Mouse (Mus musculus) ovary, postnatal 36 days (tissue): ENCODE measurements around the gene Spdya.
"Not testable (repeated sequence)": the region's sequence is repeated elsewhere in the genome, so short reads cannot be mapped to it uniquely, and the experiment has no call there.

Experiments
- DNase-seq: peaks from one replicate; pipeline ENCODE4 v3.0.0; 2022; ENCODE audit warnings: low spot score, mixed read lengths

The Spdya gene

DNA sequence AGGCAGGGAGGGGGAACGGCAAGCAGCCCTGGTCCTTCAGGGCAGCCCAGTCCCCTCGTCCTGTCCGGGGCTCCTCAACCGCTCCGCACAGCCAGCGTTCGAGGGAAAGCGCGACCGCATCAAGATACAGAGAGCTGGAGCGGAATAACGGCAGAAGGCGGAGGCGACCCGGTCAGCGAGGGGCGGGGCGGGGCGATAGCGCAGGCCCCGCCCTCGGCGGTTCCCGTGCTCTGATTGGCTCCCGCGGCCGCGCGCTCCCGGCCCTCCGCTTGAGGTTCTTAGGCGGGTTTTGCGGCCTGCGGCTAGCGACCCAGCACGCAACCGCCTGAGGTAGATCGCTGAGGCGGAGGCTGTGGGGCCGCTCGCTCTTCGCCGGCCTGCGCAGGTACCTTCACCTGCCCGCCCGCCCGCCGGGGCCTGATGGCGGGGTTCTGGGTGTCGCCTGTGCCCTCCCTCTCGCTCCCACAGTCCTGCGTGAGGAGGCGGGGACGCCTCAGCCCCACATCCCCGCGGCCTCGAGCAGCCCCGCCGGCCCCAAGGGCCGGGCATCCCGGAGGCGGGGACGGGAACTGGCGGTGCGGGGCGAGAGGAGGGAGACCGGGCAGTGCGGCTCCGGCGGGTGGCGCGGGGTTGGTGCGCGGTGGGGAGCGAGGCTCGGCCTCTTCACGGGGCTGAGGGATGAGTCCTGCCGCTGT, at the start of gene Spdya:
Gene Spdya (plus strand): TSS at position 305 of the 695 bp plus-strand sequence.
- peak; percentile 86 for DNase-seq

DNA sequence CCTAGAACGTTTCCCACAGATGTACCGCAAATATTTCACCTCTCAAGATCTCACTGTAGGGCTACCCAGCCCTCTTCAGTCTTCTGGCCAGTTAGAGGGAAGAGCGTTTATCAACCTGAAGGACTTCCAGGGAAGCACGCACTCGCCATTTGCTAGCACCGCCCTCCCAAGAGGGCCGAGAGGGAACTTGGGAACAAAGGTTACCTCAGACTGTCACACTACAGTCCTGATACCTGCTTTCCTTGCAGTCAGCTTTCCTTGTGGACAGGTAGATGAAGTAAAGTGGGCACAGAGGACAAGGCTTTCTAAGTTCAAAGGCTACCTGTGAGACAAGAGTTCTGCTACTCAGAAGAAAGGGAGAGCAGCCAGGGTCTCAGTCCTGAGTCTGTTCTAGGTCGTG, 45.0 kb upstream of the Spdya start:
- DNase-seq, result no peak

DNA sequence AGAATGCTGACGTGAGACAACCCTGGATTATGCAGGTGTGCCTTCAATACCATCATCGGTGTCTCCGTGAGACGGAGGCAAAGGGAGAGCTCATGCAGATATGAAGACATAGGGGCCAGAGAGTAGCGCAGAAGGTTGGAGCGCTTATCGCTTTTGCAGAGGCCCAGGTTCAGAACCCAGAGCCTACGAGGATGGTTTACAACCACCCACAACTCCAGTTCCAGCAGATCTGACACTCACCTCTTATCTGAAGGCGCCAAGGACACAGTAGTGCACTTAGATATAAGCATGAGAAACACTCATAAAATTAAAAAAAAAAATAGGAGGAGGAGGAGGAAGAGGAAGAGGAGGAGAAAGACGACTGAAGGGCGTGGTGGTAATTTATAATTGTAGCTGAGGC, 41.6 kb upstream of the Spdya start:
- no peak for DNase-seq

DNA sequence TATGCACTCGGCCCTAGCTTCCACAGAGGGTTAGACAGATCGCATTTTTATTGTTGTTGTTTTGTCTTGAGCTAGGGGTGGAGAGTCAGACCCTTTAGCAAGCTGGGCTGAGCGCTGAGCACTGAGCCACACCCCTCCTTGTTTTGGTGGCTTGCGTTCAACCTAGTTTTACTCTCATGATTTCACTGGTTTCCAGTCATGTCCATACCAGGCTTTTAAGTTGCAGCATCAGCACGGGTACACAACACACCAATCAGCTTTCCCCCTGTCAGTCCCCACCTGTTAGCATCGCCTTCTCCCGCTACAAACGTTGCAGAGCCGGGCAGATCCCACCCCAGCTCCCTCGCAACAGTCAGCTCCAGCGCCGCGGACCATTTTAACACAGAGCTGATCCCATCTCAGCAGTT, 25.6 kb upstream of the Spdya start:
- DNase-seq, result no peak

DNA sequence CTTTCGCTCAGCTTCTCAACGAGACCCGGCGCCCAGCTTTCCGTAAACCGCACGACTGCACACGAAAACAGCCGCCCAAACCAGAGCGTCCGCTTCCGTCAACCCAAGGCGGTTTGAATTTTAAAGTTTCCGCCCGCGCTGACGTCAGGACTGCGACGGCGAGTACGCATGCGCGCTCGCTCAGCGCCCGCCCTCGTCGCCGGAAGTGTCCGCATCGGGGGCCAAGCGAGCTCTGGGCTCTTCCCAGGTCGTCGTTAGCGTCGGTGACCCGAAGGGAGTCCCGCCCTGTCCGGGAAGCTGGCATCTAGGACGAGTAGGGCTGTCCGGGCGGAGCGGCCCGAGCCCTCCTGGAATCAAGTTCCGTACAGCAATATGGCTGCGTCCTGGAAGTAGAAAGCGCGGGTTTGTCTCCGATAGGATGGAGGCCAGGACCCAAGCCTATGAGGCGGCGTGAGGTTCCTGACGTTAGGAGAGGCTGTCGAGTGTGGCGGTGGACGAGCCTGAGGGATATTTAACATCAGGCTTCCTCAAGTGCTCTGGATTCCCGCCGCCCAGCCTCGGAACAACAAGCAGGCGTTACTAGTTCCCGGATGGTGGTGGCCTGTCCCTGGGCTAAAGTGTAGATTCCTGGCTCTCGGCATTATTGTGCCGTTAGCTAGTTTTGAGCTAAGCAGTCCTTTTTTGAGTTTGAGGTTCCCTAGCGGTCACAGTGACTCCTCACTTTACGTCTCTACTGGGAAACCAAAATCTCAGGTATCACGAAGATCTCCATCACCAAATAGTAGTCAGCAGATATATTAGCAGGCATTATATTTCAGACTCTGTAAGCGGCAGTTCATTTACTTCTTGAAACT, 24.9 kb upstream of the Spdya start, which contains the start of gene Ndc80:
Gene Ndc80 (minus strand): TSS at position 147 of the 854 bp plus-strand sequence.
- peak; percentile 91 for DNase-seq

DNA sequence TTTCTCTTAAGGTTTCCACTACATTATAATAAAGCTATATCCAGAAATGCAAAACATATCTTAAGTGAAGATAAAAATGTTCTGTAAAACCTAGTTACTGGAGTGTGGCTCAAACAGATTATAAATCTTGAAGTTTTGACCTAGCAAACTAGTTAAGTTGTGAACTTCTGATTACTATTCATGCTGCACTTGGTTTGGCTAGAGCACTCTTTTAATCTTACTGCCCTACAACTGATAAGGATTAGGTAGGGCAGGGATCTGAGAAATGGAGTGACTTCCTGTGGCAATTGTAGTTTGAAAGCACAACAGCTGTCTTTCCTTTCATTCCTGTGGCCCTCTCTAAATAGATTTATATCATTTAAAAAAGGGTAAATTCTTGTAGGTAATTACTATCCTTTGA, 23.8 kb upstream of the Spdya start:
- no peak for DNase-seq

DNA sequence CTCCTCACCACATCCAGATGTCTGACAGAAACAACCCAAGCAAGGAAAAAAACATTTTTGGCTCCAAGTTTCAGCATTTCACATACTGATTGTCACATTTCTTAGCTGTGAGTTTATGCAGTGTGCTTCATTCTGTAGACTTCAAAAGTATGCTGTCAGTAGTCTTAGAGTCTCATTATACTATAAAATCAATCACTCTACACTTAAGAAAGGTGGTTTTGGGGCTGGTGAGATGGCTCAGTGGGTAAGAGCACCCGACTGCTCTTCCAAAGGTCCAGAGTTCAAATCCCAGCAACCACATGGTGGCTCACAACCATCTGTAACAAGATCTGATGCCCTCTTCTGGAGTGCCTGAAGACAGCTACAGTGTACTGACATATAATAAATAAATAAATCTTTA, 16.3 kb upstream of the Spdya start:
- not testable (repeated sequence) for DNase-seq

DNA sequence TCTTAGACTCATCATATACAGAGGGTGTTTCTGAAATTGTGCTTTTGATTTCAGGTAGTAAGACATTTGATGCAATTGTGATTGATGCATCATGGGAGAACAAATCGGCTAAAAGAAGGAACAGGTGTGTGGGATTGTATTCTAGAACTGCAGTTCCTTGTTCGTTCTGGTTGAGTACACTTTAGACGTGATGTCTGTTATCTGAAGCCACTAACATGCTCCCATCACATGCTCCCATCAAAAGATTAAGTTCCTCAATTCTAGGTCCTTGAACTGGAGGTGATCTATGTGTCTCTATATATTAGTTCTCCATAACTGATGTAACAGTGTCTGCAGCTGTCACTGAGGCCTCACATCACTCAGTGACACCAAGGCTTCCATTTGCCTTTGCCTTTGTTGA, 14.7 kb upstream of the Spdya start:
- no peak for DNase-seq

DNA sequence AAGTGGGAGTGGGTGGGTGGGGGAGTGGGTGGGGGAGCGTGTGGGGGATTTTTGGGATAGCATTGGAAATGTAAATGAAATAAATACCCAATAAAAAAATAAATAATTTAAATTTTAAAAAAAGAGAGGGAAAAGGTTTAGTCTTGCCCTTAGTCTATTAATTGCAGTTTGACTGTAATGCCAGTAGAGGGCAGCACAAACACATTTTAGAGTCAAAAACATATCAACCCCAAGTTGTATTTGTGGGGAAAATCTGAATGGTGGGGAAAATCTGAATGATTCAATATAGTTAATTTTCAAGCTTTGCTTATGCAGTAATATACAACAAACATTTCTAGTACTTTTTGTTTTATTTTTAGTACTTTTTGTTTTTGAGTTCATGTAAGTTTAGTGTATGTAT, 3.3 kb upstream of the Spdya start:
- no peak for DNase-seq

DNA sequence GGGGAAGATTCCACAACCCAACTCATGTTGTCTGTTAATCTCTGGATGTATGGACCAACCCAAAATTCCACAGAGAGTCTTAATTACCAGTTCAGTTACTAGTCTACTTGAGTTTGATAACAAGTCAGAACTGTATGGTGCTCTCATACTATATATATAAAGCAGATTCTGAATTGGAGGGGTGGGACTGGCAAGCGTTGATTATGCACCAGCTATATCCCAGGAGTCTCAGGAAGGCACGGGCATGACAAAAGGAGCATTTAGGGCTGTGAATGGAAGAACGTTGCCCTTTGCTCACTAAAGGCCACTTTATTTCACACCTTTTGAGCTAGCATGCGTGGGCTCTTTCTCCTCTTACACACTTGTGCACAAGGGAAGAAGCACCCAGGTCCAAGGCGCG, 511 bp upstream of the Spdya start:
- no peak for DNase-seq

DNA sequence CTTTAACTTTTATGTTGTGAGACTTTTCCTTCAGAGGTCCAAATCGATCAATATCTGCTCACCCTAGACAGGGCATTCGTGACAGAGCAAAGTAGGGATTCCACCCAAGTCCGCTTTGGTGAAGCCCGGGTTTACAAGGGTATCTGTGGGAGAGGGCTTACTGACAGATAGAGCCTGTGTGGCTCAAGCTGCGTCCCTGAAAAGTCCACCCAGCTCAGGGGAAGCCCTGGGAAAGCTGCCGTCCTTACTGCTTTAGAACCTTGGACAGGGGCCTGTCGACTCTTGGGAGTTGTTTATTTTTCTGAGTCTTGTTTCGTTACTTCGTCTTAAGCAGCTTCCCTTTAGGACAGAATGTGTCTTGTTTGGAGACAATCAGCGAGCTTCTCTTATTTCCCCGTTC, 1.0 kb downstream of the Spdya start:
- DNase-seq, result no peak

DNA sequence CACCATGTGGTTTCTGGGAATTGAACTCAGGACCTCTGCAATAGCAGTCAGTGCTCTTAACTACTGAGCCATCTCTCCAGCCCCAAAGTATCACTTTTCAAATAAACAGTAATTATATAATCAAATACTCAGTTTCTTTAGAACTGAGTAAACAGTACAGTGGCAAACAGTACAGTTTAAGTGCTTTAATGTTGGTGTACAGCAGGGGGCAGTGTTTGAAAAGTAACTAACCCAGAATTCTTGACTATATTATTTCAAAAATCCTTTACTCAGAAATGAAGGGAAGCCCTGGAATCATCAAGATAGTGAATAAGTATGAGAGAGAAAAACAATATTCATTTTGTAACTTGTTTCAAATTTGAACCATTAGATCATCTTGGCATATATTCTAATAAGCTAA, 9.8 kb downstream of the Spdya start:
- no peak for DNase-seq

DNA sequence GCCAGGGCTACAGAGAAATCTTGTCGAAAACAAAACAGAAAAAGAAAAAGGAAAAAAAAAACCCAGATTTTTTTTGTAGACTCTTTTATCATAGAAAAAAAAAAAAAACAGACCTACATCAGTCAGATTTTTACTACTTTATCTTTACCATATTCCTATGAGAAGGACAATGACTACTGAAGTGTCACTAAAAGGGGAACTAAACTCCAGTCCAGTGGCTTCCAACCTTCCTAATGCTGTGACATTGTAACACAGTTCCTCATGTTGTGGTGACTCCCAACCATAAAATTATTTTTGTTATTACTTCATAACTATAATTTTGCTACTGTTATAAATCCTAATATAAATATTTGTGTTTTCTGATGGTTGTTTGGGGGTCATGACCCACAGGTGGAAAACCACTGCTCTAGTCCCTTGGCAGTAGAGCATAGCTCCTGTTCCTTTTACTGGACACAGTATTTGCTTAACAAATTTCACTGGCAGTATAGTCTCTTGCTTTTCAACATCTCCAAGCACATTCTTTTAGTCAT, 27.4 kb downstream of the Spdya start:
- no peak for DNase-seq

DNA sequence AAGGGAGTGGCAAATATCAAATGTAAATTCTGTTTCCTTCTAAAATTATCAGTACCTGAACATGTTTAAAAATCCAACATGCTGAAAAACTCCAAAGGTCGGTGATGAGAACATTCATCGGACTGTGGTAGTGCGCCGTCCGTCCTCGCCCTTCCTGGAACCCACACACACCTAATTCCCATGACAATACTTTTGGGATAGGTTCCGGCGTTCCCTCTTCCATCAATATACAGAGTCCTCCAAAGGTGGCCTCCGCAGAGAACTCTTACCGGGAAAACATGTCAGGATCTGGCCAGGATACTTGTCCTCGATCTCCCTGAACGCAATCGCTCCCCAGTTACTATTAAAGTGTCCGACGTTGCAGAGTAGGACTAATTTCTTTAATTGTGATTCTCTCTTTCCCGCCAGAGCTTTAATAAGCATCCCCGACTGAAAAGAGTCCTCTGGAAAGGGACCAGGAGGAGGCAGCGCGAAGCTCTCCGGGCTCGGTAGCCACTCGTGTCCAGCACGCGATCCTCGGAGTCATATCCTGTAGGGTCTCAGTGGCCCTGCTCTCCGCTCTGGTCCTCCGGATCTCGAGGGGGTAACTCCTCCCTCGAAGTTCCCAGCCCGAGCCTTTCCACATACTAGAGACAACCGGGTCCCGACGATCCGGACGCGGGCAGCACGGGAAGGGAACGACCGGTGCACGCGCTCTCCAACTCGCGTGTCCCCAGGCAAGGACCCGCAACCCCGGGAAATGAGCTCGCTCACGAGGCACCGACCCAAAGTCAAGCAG, 46.2 kb downstream of the Spdya start:
- DNase-seq, result no peak

DNA sequence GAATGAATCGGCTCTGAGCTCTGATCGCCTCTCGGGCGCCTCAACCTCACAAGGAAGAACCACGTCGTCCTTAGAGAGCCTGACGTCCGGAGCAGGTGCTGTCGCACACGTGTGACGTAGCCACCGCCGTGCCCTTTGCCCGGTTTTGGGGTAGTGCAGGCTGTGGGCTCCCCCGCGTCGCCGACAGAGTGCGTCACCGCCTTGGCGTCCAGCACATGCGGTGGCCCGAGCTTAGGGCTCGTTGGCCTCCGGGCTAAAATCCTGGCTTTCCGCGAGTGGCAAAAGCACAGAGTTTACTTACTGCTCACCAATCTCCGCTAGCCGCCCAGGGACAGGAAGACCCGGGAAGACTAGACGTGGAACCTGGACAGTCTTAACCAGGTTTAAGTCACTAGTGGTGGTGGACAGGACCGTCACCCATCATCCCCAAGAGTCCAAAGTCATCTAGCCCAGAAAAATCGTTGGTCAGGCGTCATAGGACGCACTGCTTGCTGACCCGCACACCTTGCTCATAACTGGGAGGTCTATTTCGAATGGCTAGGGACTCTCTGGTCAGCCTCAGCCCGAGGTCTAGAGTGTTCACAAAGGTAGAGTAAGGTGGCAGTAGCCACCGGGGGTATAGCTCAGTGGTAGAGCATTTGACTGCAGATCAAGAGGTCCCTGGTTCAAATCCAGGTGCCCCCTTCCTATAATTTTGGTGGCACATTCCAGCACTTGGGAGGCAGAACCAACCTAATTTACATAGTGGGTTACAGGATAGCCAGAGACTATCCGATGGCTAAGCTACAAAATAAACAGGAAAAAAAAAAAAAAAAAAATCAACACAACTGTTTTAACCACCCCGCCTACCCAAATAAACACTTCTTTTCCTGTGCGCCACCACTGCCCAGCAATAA, 47.0 kb downstream of the Spdya start:
- peak; percentile 86 for DNase-seq

DNA sequence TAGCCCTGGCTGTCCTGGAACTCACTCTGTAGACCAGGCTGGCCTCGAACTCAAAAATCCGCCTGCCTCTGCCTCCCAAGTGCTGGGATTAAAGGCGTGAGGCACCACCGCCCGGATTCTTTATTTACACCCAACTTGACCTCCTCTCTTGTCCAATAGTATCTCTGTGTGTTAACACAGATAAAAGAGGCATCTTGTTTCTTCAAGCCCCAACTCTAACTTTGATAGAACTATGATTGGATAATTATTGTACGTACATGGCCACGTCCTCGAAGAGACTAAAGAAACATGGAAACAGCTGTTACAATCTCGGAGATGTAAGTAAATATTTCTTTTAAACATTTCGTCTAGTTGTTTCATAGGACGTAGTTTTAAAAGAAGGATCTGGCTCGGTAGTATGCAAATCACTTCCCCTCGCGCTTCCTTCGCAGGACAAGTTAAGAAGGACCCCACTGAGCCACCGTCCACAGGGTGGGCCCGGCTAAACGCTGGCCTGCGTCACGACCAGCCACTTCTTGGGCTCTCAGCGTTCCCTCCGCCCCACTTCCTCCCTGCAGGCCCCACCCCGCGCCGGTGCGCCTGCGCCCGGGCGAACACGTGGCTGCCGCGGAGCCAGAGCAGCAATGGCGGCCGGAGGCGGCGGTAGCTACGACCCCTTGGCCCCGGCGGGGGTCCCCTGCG, 63.9 kb downstream of the Spdya start, which contains the start of gene Wdr43:
Gene Wdr43 (plus strand): TSS at position 258 of the 681 bp plus-strand sequence.
- peak; percentile 96 for DNase-seq

DNA sequence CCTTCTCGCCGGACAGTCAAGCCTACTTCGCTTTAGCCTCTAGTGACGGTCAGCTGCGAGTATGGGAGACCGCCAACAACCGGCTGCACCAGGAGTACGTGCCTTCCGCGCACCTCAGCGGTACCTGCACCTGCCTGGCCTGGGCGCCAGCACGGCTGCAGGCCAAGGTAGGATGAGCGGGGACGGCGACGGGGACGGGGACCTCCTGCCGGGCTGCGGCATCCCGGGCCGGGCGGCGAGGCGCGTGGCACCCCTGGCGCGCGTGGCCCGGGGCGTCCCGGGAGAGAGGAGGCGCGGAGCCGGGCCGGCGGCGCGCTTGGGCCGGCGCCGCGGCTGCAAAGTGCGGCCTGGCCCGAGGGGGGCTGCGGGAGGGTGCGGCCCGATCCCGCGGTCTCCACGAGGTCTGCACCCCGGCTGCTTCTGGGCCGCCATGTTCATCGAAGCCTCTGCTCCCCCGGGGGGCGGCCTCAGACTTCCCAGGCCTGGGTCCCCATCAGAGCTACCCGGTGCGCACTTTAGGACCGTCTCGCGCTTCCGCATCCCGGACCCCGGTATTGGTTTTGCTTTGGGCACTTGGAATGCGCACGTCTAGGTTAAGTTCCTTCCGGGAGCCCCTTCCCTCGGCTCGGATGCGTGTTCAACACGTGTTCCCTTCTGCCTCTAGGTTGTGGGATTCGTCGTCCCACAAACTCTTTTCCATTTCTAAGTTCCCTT, 64.6 kb downstream of the Spdya start:
- DNase-seq, result peak; percentile 19

DNA sequence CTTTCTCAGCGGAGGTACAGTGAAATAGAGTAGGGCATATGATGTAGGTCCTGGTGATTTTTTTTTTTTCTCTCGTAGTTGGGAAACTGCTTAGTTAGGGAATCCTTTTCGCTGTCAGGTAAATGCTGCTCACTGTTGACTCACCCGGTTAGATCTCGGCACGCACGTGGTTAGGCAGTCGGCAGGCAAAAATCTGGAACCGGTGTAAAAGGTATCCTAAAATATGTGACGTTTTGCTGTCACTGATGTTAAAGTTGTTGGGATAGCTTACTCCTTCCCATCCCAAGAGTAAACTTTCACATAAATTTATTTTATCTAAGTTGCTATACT, 65.1 kb downstream of the Spdya start:
- no peak for DNase-seq

DNA sequence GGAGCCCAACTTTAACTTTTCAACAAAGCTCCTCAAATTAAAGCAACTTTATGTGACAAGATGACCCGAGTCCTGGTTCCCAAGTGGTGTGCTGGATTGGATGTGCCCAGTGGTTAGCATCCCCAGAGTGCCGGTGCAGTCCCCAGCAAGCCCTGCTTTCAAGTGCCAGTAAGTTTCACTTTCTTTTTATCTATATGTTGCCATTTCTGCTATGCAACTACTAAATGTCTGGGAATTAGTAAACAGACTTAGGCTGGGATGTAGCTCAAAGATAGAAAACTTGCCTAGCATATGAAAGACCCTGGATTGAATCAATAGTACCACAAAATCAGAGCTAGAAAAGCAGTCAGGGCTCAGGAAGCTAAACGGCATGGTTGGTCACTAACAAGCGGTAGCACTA, 66.1 kb downstream of the Spdya start:
- no peak for DNase-seq

DNA sequence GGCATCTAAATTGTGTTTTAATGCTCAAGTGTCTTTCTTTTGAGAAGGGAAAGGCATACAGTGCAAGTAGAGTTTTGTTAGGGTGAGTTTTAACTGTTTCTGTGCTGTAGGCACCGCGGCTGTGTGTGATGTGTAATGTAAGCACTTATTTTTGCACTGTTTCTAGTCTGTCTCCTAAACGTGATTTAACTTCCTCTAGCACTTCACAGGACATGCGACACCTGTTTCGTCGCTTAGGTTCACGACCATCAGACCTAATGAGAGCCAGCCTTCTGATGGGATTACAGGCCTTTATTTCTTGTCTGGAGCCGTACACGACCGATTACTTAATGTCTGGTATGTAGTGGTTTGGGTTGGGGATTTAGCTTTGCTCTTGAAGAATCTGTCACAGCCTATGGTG, 79.9 kb downstream of the Spdya start:
- no peak for DNase-seq
